Mouse (Mus musculus): ENCODE measurements at regions not wholly inside any gene's neighbourhood (a gene's known extent, or its start where the extent isn't known, plus 50 kb on each side); places are given as distances from the start of the nearest gene placed in this dataset.

GRCm38 (mm10) chr12:96090995-96091394 is 399.0 kb downstream of the Flrt2 start:
- Histone ChIP-seq H3K4me1 (ENCODE audit: control insufficient read depth, insufficient read depth, low read length) (no peaks in the 10 kb centered on the region), H3K9me3 (ENCODE audit: control insufficient read depth, low read length) (no peaks in the 10 kb centered on the region), H3K36me3 (ENCODE audit: control insufficient read depth, insufficient read depth, low read length) (no peaks in the 10 kb centered on the region), H3K4me2 (replicated peaks; ENCODE audit: low read depth, low read length) (no peak overlapping the region), H3K27ac (ENCODE audit: low read depth, low read length) (no peak overlapping the region), H3K9ac (ENCODE audit: low read depth, low read length) (no peak overlapping the region), H3K4me3 (ENCODE audit: low read length) (no peak overlapping the region), H3K27me3 (ENCODE audit: control insufficient read depth, insufficient read depth, low read length) (no peaks in the 10 kb centered on the region)
- ATAC-seq (ENCODE audit: low FRiP score, low TSS enrichment), result no peak
- 95% methylated on average over 2 of the region's 2 CpGs for WGBS

- ATAC-seq (ENCODE audit: low FRiP score, low TSS enrichment), result no peak
- no peak overlapping the region for H3K27ac ChIP-seq (ENCODE audit: low read depth, low read length)
- no peaks in the 10 kb centered on the region for H3K4me1 ChIP-seq (ENCODE audit: control insufficient read depth, insufficient read depth, low read length)
- no peaks in the 10 kb centered on the region for H3K9me3 ChIP-seq (ENCODE audit: control insufficient read depth, low read length)
- H3K9ac ChIP-seq (ENCODE audit: low read depth, low read length), result no peak overlapping the region
- no peaks in the 10 kb centered on the region for H3K36me3 ChIP-seq (ENCODE audit: control insufficient read depth, insufficient read depth, low read length)
- WGBS, result 70% methylated on average over 1 of the region's 1 CpGs
- H3K4me2 ChIP-seq (replicated peaks; ENCODE audit: low read depth, low read length), result no peak overlapping the region
- H3K27me3 ChIP-seq (ENCODE audit: control insufficient read depth, insufficient read depth, low read length), result no peaks in the 10 kb centered on the region
- H3K4me3 ChIP-seq (ENCODE audit: low read length), result no peak overlapping the region
Observed at GRCm38 (mm10) chr12:96106254-96106653, 414.2 kb downstream of the Flrt2 start.

- WGBS, result 74% methylated on average over 3 of the region's 3 CpGs
- Histone ChIP-seq H3K9ac (ENCODE audit: low read depth, low read length) (no peak overlapping the region), H3K27ac (ENCODE audit: low read depth, low read length) (no peak overlapping the region), H3K4me1 (ENCODE audit: control insufficient read depth, insufficient read depth, low read length) (no peaks in the 10 kb centered on the region), H3K4me3 (ENCODE audit: low read length) (no peak overlapping the region), H3K36me3 (ENCODE audit: control insufficient read depth, insufficient read depth, low read length) (no peaks in the 10 kb centered on the region), H3K4me2 (replicated peaks; ENCODE audit: low read depth, low read length) (no peak overlapping the region), H3K27me3 (ENCODE audit: control insufficient read depth, insufficient read depth, low read length) (no peaks in the 10 kb centered on the region), H3K9me3 (ENCODE audit: control insufficient read depth, low read length) (no peaks in the 10 kb centered on the region)
- ATAC-seq (ENCODE audit: low FRiP score, low TSS enrichment), result no peak
Observed at GRCm38 (mm10) chr12:96114727-96115379, 422.8 kb downstream of the Flrt2 start.

DNA sequence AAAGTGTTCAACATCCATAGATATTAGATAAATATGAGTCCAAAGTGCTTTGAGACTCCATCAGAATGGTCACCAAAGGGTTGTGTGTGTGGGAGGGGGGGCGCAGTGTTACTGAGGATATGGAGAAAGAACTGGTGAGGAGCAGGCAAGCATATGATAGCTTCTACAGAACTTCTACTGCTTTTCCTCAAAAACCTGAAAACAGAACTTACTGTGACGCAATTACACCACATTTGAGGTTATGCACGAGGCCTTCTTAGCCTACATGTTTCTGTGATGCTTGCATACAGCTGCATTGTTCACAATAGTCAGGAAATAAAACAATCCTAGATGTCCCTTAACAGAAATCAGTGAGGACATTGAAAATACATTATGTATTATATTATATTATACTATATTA is 425.5 kb downstream of the Flrt2 start:
- H3K9me3 ChIP-seq (ENCODE audit: control insufficient read depth, low read length), result no peaks in the 10 kb centered on the region
- ATAC-seq (ENCODE audit: low FRiP score, low TSS enrichment), result no peak
- 92% methylated on average over 3 of the region's 3 CpGs for WGBS
- no peak overlapping the region for H3K4me2 ChIP-seq (replicated peaks; ENCODE audit: low read depth, low read length)
- H3K27ac ChIP-seq (ENCODE audit: low read depth, low read length), result no peak overlapping the region
- H3K4me3 ChIP-seq (ENCODE audit: low read length), result no peak overlapping the region
- H3K4me1 ChIP-seq (ENCODE audit: control insufficient read depth, insufficient read depth, low read length), result no peaks in the 10 kb centered on the region
- H3K36me3 ChIP-seq (ENCODE audit: control insufficient read depth, insufficient read depth, low read length), result no peaks in the 10 kb centered on the region
- H3K9ac ChIP-seq (ENCODE audit: low read depth, low read length), result no peak overlapping the region
- H3K27me3 ChIP-seq (ENCODE audit: control insufficient read depth, insufficient read depth, low read length), result no peaks in the 10 kb centered on the region

- Histone ChIP-seq H3K9ac (ENCODE audit: low read depth, low read length) (no peak overlapping the region), H3K9me3 (ENCODE audit: control insufficient read depth, low read length) (no peaks in the 10 kb centered on the region), H3K27me3 (ENCODE audit: control insufficient read depth, insufficient read depth, low read length) (no peaks in the 10 kb centered on the region), H3K4me3 (ENCODE audit: low read length) (no peak overlapping the region), H3K27ac (ENCODE audit: low read depth, low read length) (no peak overlapping the region), H3K4me2 (replicated peaks; ENCODE audit: low read depth, low read length) (no peak overlapping the region), H3K36me3 (ENCODE audit: control insufficient read depth, insufficient read depth, low read length) (no peaks in the 10 kb centered on the region), H3K4me1 (ENCODE audit: control insufficient read depth, insufficient read depth, low read length) (no peaks in the 10 kb centered on the region)
- WGBS, result 81% methylated on average over 2 of the region's 2 CpGs
- ATAC-seq (ENCODE audit: low FRiP score, low TSS enrichment), result no peak
Observed at GRCm38 (mm10) chr12:96124156-96124931, 432.3 kb downstream of the Flrt2 start.

GRCm38 (mm10) chr12:96129870-96130454 is 437.9 kb downstream of the Flrt2 start:
- no peaks in the 10 kb centered on the region for H3K9me3 ChIP-seq (ENCODE audit: control insufficient read depth, low read length)
- ATAC-seq (ENCODE audit: low FRiP score, low TSS enrichment), result no peak
- no peak overlapping the region for H3K4me2 ChIP-seq (replicated peaks; ENCODE audit: low read depth, low read length)
- no peak overlapping the region for H3K9ac ChIP-seq (ENCODE audit: low read depth, low read length)
- no peak overlapping the region for H3K4me3 ChIP-seq (ENCODE audit: low read length)
- no peaks in the 10 kb centered on the region for H3K4me1 ChIP-seq (ENCODE audit: control insufficient read depth, insufficient read depth, low read length)
- H3K27me3 ChIP-seq (ENCODE audit: control insufficient read depth, insufficient read depth, low read length), result no peaks in the 10 kb centered on the region
- no peaks in the 10 kb centered on the region for H3K36me3 ChIP-seq (ENCODE audit: control insufficient read depth, insufficient read depth, low read length)
- H3K27ac ChIP-seq (ENCODE audit: low read depth, low read length), result no peak overlapping the region
- WGBS, result 36% methylated on average over 4 of the region's 4 CpGs

DNA sequence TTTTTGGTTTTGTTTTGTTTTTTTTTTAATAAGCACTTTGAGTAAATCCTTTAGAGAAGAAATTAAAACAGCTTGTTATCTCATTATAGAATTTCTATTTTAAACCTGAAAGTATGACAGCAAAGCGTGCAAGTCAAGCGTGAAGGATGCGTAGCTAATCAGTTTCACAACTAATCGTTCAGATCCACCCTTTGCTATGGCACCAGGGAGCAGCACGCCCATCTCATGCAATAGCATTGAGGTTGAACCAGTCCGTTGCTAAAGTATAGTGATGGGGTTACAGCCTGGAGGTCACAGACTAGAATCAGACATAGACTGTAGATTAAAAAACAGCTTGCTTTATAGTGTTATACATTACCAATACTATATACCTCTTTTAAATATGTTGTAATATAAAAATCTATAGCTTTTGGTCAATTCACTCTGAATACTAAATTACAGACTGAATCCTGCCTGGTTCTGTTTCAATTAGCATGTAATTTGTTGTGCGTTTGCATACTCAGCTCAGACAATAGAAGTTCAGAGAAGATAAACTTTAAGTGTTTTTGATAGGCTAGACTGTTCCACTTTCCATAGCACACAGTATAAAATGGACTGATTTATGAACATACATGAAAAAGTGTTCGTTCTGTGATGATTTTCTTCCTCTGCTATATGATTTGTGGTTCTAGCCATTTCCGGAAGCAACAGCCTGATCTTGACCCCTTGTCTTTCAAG is 438.9 kb downstream of the Flrt2 start:
- no peaks in the 10 kb centered on the region for H3K9me3 ChIP-seq (ENCODE audit: control insufficient read depth, low read length)
- H3K27me3 ChIP-seq (ENCODE audit: control insufficient read depth, insufficient read depth, low read length), result no peaks in the 10 kb centered on the region
- 81% methylated on average over 9 of the region's 9 CpGs for WGBS
- H3K4me3 ChIP-seq (ENCODE audit: low read length), result no peak overlapping the region
- no peak overlapping the region for H3K27ac ChIP-seq (ENCODE audit: low read depth, low read length)
- ATAC-seq (ENCODE audit: low FRiP score, low TSS enrichment), result no peak
- H3K4me2 ChIP-seq (replicated peaks; ENCODE audit: low read depth, low read length), result no peak overlapping the region
- H3K9ac ChIP-seq (ENCODE audit: low read depth, low read length), result no peak overlapping the region
- H3K4me1 ChIP-seq (ENCODE audit: control insufficient read depth, insufficient read depth, low read length), result no peaks in the 10 kb centered on the region
- no peaks in the 10 kb centered on the region for H3K36me3 ChIP-seq (ENCODE audit: control insufficient read depth, insufficient read depth, low read length)

DNA sequence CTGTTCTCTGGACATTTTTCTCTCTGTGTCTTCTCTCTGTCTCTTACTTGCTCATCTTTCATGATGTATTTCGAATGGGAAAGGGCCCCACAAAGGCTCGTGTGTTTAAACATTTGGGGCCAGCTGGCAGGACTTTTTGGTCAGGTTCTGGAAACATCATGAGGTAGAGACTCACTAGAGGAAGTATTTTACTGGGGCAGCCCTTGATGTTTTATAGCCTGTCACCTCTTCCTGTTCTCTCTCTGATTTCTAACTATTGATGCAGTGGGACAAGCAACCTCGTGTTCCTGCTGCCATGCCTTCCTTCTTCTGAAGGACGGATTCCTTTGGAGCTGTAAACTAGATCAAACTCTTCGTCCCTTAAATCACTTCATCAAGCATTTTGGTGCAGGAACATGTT is 442.1 kb downstream of the Flrt2 start:
- Histone ChIP-seq H3K4me1 (ENCODE audit: control insufficient read depth, insufficient read depth, low read length) (no peaks in the 10 kb centered on the region), H3K36me3 (ENCODE audit: control insufficient read depth, insufficient read depth, low read length) (no peaks in the 10 kb centered on the region), H3K27me3 (ENCODE audit: control insufficient read depth, insufficient read depth, low read length) (no peaks in the 10 kb centered on the region), H3K4me2 (replicated peaks; ENCODE audit: low read depth, low read length) (no peak overlapping the region), H3K27ac (ENCODE audit: low read depth, low read length) (no peak overlapping the region), H3K9me3 (ENCODE audit: control insufficient read depth, low read length) (no peaks in the 10 kb centered on the region), H3K4me3 (ENCODE audit: low read length) (no peak overlapping the region), H3K9ac (ENCODE audit: low read depth, low read length) (no peak overlapping the region)
- WGBS, result 20% methylated on average over 5 of the region's 5 CpGs
- ATAC-seq (ENCODE audit: low FRiP score, low TSS enrichment), result 0 out of 2 replicates have a peak, but pooled peaks have one; percentile 20

DNA sequence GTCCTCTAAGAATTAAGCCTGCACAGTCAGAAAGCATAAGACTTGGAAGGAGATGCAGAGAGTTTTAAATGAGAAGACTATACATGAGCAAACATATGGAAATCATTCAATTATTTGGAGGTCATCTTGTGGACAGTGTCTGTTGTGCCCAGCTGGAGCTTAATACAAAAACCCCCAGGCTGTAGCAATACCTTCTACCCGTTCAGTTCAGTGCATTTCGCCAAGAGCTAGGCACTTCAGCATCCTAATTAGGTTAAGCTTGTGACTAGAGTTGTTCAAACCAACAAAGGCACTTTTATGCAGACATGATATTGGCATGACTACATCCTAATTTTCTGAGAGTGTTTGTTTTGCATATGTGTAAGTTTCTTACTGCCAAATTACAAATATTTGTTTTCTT is 449.7 kb downstream of the Flrt2 start:
- WGBS, result 91% methylated on average over 2 of the region's 2 CpGs
- Histone ChIP-seq H3K27me3 (ENCODE audit: control insufficient read depth, insufficient read depth, low read length) (no peaks in the 10 kb centered on the region), H3K36me3 (ENCODE audit: control insufficient read depth, insufficient read depth, low read length) (no peaks in the 10 kb centered on the region), H3K4me2 (replicated peaks; ENCODE audit: low read depth, low read length) (no peak overlapping the region), H3K9me3 (ENCODE audit: control insufficient read depth, low read length) (no peaks in the 10 kb centered on the region), H3K27ac (ENCODE audit: low read depth, low read length) (no peak overlapping the region), H3K9ac (ENCODE audit: low read depth, low read length) (no peak overlapping the region), H3K4me1 (ENCODE audit: control insufficient read depth, insufficient read depth, low read length) (no peaks in the 10 kb centered on the region), H3K4me3 (ENCODE audit: low read length) (no peak overlapping the region)
- no peak for ATAC-seq (ENCODE audit: low FRiP score, low TSS enrichment)

Data from kidney, embryonic 14.5 days (tissue).